Mouse (Mus musculus) megakaryocyte-erythroid progenitor cell, adult 5-6 weeks (primary cell): Measurements from ENCODE around the gene Cracr2b. TPM values are rescaled to one million over a fixed set of nuclear protein-coding genes. Genes with fewer than 3 reads are reported as not detected.
"Not testable (repeated sequence)": the region's sequence is repeated elsewhere in the genome, so short reads cannot be mapped to it uniquely, and the experiment has no call there.

Source experiments
- ATAC-seq: replicated peaks from 2 replicates; pipeline ENCODE4 v1.8.0; 2016; ENCODE audit warnings: mild to moderate bottlenecking, inconsistent platforms; ENCODE audit not compliant: severe bottlenecking, poor library complexity, low FRiP score, low TSS enrichment
- total RNA-seq, 2 experiments: library from RNA; stranded (forward) in 1 of 2; stranded (reverse) in 1 of 2; fragments of 200-1000, 215-1000 nt in 1 of 2; fragments of >200 nt in 1 of 2; fragmentation: Nextera tagmentation in 1 of 2; gene quantifications; 2 replicates each; pipeline ENCODE4 v1.2.3; 2014 to 2017

The Cracr2b gene
- total RNA-seq, 2 experiments from 2014 or later = 0.23 TPM; not detected in 1

DNA sequence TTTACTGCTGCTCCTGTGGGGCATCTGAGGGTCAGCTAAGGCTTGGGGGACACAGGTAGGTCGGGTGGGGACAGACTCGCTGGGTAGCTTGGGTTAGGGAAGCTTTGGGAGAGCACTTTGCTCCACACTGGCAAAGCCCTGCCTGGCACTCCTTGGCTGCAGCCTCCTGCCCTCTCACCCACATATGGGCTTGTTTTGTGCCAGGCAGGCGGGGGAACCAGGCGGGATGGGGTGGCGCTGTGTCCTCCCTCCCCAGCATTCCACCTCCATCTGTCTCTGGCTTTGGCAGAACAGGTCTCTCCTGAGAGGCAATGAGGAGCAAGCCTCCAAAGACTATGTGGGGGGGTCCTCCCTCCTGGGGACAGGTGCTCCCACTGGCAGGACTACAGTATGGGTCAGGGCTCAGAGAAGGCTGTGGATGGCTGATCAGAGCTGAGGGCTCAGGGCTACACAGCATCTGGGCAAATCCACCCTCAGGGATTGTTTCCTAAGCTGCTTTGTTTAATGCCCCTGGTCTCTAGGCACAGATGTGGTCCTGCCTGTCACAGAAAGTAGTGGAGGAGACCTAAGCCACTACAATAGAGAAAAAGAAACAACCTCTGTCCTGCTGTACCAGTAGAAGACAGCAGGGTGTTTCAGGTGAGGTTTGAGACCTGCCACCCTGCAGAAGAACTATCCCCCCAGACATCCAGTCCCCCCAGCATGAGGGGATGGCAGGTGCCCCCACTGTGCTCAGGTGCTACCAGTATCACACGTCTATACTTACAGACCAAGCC lies 28.0 kb upstream of the Cracr2b start:
- no peak for ATAC-seq

- no peak for ATAC-seq
These were observed 27.1 kb upstream of the Cracr2b start for GRCm38 (mm10) chr7:141433517-141434400.

- no peak for ATAC-seq
These were observed 26.4 kb upstream of the Cracr2b start for GRCm38 (mm10) chr7:141434464-141434863.

GRCm38 (mm10) chr7:141435129-141435855 lies 25.6 kb upstream of the Cracr2b start:
- peak; percentile 72 for ATAC-seq

DNA sequence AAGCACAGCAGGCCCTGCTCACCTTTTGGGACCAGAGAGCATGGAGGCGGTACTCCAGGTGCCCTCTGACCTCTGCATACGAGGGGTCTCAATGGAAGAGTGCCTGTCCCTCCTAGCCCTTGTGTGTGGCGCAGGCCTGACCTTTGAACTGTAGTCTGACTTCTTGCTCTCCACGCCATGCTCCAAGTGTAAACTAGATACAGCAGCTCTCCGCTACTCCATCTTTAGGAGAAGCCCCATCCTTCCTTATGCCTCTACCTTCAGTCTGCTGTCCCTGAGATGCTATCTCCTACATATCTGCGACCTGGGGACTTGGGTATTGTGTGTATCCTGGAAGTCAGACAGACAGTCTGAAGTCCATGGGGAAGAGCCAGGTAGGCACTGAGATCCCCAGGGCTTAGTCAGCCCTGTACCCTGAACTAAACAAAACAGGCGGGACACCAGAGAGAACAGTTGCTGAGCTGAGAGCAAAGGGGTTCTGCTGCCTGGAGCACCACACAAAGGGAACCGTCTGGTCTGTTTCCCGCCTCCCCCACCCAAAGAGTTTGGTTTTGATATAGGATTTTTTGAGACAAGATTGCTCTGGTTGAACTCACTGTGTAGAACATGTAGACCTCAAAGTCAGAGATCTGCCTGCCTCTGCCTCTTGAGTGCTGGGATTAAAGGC lies 24.9 kb upstream of the Cracr2b start:
- no peak for ATAC-seq

DNA sequence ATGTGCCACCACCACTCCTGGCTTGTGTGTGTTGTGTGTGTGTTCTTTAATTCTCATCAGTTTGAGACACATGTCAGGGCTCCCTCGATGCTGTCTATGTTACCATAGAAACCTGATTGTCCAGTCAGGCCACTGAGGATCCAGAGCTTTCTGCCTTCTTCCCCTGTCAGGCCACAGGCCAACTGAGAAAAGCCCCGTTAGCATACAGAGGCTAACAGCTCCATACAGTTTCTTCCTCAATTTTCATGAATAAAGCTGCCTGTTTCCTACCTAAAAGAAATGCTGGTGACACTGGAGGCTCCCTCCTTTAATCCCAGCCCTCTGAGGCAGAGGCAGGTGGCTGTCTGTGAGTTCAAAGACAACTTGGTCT lies 24.4 kb upstream of the Cracr2b start:
- ATAC-seq = no peak

- ATAC-seq = peak; percentile 62
These were observed 23.4 kb upstream of the Cracr2b start, which contains the start of gene Slc25a22 for GRCm38 (mm10) chr7:141437178-141438120. TSS of gene Slc25a22 (minus strand) at chr7:141437892.

DNA sequence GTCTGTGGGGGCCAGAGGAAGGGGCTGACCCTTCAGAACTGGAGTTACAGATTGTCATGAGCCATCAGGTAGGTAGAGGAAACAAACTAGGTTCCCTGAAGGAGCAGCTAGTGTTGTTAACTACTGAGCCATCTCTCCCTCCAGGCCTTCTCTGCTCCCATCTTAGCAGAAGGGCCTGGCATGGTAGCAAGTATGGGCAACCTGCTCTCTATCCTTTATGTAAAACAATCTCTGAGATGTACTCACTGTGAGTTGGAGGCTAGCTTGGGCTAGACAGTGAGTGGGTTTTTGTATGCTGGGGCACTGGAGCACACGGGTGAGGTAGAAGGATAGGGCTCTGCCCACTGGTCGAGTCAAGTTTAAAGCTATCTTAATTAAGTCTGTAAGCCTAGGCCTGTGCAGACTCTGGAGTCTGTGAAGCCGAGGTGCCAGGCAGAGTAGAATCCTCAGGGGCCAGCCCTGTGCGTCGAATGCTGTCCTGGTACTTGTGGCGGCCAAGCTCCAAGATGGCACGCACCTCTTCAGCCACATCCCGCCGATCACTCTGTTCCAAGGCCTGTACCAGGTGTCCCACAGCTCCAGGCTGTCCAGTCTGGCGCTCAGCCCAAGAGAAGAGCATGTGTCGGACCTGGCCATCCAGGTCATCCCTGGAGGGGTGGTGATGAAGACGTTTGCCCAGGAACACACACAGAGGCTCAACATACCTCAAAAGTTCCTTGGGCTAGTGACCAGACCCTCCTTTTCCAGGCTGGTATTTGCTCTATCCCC lies 22.5 kb upstream of the Cracr2b start:
- no peak for ATAC-seq

- ATAC-seq = no peak
These were observed 21.7 kb upstream of the Cracr2b start for GRCm38 (mm10) chr7:141439140-141439679.

DNA sequence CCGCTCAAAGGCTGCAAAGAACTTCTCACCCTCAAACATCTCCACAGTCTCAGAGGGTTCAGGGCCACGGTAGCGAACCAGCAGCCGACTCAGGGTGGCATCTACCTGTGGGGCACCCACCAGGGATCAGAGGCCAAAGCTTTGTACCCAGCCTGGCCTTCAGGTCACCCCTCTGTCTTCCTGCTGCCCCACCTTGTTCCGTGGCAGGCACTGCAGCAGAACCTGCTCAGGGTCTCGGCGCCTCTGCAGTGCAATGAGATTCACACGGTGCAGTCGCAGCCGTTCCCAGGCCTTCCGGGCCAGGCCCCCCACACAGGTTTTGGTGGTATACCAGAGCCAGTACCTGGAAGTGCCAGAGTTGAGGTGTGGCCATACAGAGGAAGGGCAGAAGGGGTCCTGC lies 21.1 kb upstream of the Cracr2b start:
- ATAC-seq = no peak

DNA sequence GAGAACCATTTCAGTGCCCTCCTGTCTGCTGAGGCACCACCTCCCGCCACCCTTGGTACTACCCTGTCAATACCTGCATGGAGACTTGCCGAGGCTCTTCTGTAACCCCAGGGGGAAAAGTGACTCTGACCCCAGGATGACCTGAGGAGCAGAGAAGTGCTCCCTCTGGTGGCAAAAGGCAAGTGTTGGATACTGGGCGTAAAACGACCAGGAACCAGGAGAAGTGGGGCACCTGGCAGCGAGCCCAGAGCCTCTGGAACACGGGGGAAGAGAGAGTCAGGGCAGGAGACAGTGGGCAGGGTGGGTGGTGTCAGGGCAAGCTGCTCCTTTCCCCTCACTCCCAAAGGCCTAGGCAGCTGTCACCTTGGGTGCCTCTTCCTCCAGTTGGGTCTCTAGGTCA lies 20.3 kb upstream of the Cracr2b start:
- no peak for ATAC-seq

DNA sequence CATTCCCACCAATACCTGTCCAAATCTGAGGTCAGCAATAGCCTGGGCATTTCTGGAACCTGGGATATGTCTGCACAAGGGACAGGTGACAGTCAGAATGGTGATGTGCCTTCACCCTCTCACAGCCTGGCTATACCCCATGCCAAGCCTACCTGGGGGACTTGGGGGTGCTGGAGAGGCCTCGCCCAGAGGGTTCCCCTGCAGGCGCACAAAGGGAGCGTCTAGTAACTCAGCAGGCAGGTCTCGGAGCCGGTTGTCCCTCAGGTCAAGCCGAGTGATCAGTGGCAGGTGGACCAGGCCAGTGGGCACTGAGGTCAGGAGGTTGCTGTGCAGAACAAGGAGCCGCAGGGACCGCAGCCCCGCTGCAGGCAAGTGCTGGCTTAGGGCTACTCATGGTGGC lies 19.4 kb upstream of the Cracr2b start:
- no peak for ATAC-seq

- ATAC-seq = no peak
These were observed 18.7 kb upstream of the Cracr2b start for GRCm38 (mm10) chr7:141442199-141442598.

DNA sequence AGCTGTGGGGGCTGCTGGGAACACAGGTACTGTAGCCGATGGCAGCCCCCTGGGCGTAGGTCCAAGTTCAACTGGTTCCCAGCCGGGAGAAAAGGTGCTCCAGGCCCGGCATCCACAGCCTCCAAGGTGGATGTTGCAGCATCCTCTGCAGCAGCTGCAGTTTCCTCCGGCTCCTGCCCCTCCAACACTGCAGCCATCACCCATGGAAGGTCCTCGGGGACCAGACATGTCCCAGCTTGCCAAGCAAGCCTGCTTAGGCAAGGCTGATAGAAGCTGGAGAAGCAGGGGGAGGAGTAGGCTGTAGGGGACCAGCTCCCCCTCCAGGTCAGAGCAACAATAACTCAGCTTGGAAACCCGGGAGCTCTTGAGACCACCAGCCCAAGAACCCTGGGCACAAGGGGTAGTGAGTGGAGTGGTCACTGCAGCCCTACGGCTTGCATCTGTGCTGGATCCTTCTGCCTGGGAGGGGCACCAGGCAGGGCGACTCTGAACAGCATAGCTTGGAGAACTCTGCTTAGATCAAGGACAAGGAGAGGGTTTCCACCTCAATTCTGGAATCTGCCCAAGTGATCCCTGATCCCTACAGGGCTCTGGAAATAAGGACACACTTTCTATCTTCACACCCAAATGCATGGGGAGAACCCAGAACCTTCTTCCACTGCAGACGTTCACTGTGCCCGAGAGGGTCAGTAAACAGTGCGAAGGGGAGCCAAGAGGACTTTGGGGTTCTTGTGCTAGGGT lies 17.6 kb upstream of the Cracr2b start:
- peak; percentile 48 for ATAC-seq

DNA sequence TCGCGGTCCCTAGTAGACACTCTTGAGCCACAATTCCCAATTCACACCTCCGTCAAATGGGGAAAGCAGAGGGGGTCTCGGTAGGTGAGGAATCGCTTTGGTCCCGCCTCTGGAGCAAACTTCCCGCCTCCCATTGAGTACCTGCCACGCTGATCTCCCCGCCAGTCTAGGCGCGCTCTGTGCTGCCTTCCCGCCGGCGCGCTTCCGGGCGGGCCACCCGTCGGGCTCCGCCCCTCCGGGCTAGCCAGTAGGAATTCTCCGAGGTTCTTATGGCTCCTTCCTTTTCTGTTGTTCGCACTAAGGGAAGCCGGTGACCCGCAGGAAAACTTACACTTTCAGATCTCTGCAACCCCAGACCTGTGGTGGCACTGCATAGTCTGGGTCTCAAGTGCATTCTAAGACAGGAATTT lies 17.1 kb upstream of the Cracr2b start, which contains the start of gene Pidd1:
Gene Pidd1, minus strand, starts transcription at position 198 of the 410 bp plus-strand sequence.
- peak; percentile 60 for ATAC-seq

DNA sequence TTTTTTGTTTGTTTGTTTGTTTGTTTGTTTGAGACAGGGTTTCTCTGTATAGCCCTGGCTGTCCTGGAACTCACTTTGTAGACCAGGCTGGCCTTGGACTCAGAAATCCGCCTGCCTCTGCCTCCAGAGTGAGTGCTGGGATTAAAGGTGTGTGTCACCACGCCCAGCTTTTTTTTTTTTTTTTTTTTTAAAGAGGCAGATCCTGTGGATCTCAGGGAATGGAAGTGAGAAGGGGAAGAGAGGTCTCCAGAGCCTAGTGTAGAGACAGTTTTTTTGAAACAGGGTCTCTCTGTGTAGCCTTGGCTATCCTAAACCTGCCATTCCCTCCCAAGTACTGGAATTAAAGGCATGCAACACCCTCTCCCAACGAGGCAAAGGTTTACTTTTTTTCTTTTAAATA lies 14.5 kb upstream of the Cracr2b start:
- ATAC-seq = not testable (repeated sequence)
